21 mouse cellular contexts compared by ENCODE assay signal in genomic region chr7:84336580-84336886, GRCm38 (mm10).
A peak's percentile ranks its signal among the peaks of the same experiment; 100 is the strongest.
DNase-seq lines count a peak whose midpoint lies in the region; ATAC-seq and TF ChIP-seq lines count a peak whose summit lies in the region.
"Had no signal": no experiment of that assay in that cellular context is flagged by ENCODE, and none has a peak within 500 bp of the region (broad histone marks: within the 10 kb centered on the region; RNA-seq: fewer than 3 reads in every experiment).

No protein-coding gene starts in this region.

- WGBS in heart, embryonic 12.5 days, result 11% methylated on average over 2 of the region's 2 CpGs
- WGBS in limb, embryonic 13.5 days, result 36% methylated on average over 2 of the region's 2 CpGs
- 86% methylated on average over 2 of the region's 2 CpGs for WGBS in limb, embryonic 10.5 days
- WGBS in midbrain, embryonic 14.5 days, result 54% methylated on average over 2 of the region's 2 CpGs
- WGBS in midbrain, embryonic 11.5 days, result 83% methylated on average over 2 of the region's 2 CpGs

- H3K4me3 ChIP-seq in heart, embryonic 12.5 days, result no peak overlapping the region
- H3K4me3 ChIP-seq in limb, embryonic 13.5 days, result no peak overlapping the region
- no peak overlapping the region for H3K4me3 ChIP-seq in limb, embryonic 10.5 days
- no peak overlapping the region for H3K4me3 ChIP-seq in midbrain, embryonic 14.5 days (replicated peaks; ENCODE audit: low read depth, low read length)
- no peak overlapping the region for H3K4me3 ChIP-seq in midbrain, embryonic 11.5 days (ENCODE audit: low read depth, low read length)
- no peak overlapping the region for H3K4me3 ChIP-seq in embryonic fibroblast, embryonic 13.5 days (ENCODE audit: insufficient read depth, low read length)
- H3K4me3 ChIP-seq: forebrain, embryonic 10.5 days; gastrocnemius, adult 2 months; hindbrain, embryonic 15.5 days; intestine, embryonic 15.5 days; liver, embryonic 12.5 days; midbrain, embryonic 12.5 days; neural tube, embryonic 13.5 days had no signal

- H3K9me3 ChIP-seq in heart, embryonic 12.5 days (replicated peaks), result no peaks in the 10 kb centered on the region
- no peaks in the 10 kb centered on the region for H3K9me3 ChIP-seq in limb, embryonic 13.5 days
- no peaks in the 10 kb centered on the region for H3K9me3 ChIP-seq in limb, embryonic 10.5 days (replicated peaks)
- no peaks in the 10 kb centered on the region for H3K9me3 ChIP-seq in midbrain, embryonic 14.5 days (ENCODE audit: control insufficient read depth, low read length)
- H3K9me3 ChIP-seq in midbrain, embryonic 11.5 days (ENCODE audit: control insufficient read depth, low read length), result no peaks in the 10 kb centered on the region
- H3K9me3 ChIP-seq: forebrain, embryonic 10.5 days; hindbrain, embryonic 15.5 days; intestine, embryonic 15.5 days; liver, embryonic 12.5 days; midbrain, embryonic 12.5 days; neural tube, embryonic 13.5 days had no signal

- TF ChIP-seq POLR2A in embryonic fibroblast, embryonic 13.5 days (IDR thresholded peaks at IDR 0.05; ENCODE audit: low read depth, low read length), result no peak

- H3K27ac ChIP-seq in heart, embryonic 12.5 days (ENCODE audit: poor library complexity, severe bottlenecking), result peak overlapping the region; percentile 42
- no peak overlapping the region for H3K27ac ChIP-seq in limb, embryonic 13.5 days
- H3K27ac ChIP-seq in limb, embryonic 10.5 days, result no peak overlapping the region
- no peak overlapping the region for H3K27ac ChIP-seq in midbrain, embryonic 14.5 days (replicated peaks; ENCODE audit: low read depth, low read length)
- no peak overlapping the region for H3K27ac ChIP-seq in midbrain, embryonic 11.5 days (ENCODE audit: low read depth, low read length)
- H3K27ac ChIP-seq in embryonic fibroblast, embryonic 13.5 days (ENCODE audit: insufficient read depth, low read length), result peak overlapping the region; percentile 91
- H3K27ac ChIP-seq: forebrain, embryonic 10.5 days; hindbrain, embryonic 15.5 days; intestine, embryonic 15.5 days; liver, embryonic 12.5 days; midbrain, embryonic 12.5 days had no signal

- DNase-seq in heart, postnatal 14 days, result no peak
- no peak for DNase-seq in limb, embryonic 10.5 days (ENCODE audit: low spot score)
- DNase-seq in midbrain, embryonic 14.5 days, result peak; percentile 18
- no peak for DNase-seq in midbrain, embryonic 11.5 days (ENCODE audit: low spot score, missing footprints)
- no peak for DNase-seq in cerebellum, postnatal 14 days
- DNase-seq: adrenal gland, postnatal 25 days; B cell, adult 2 months; cerebellum, adult 18-20 months; gastrocnemius, adult 2 months; kidney, adult 9 months; kidney, postnatal 25 days; thymus, postnatal 4 days had no signal

- intact Hi-C loops in heart, postnatal 14 days (cut with DNase I), result no loop called here

- 0 out of 2 replicates have a peak, but pooled peaks have one; percentile 47 for ATAC-seq in heart, embryonic 12.5 days (ENCODE audit: insufficient number of reproducible peaks, low FRiP score)
- peak; percentile 72; the same call in 1 of the 2 replicates for ATAC-seq in limb, embryonic 13.5 days (ENCODE audit: low FRiP score, low read depth)
- no peak for ATAC-seq in midbrain, embryonic 14.5 days (ENCODE audit: low FRiP score, low TSS enrichment)
- no peak for ATAC-seq in midbrain, embryonic 11.5 days (ENCODE audit: low FRiP score)
- ATAC-seq: intestine, embryonic 15.5 days; liver, embryonic 12.5 days had no signal

- H3K36me3 ChIP-seq in heart, embryonic 12.5 days, result no peaks in the 10 kb centered on the region
- H3K36me3 ChIP-seq in limb, embryonic 13.5 days, result peaks cover 6% of the 10 kb centered on the region; the same call in 1 of the 2 replicates
- H3K36me3 ChIP-seq in limb, embryonic 10.5 days, result peaks cover 9% of the 10 kb centered on the region; the same call in 1 of the 2 replicates
- peaks cover 19% of the 10 kb centered on the region for H3K36me3 ChIP-seq in midbrain, embryonic 14.5 days (ENCODE audit: control insufficient read depth, insufficient read depth, low read length)
- peaks cover 2% of the 10 kb centered on the region; the same call in 1 of the 2 replicates for H3K36me3 ChIP-seq in midbrain, embryonic 11.5 days (ENCODE audit: control insufficient read depth, insufficient read depth, low read length)
- H3K36me3 ChIP-seq: intestine, embryonic 15.5 days; liver, embryonic 12.5 days had no signal

- peaks cover 60% of the 10 kb centered on the region for H3K4me1 ChIP-seq in heart, embryonic 12.5 days (replicated peaks)
- H3K4me1 ChIP-seq in limb, embryonic 13.5 days, result peaks cover 24% of the 10 kb centered on the region
- H3K4me1 ChIP-seq in limb, embryonic 10.5 days, result peaks cover 5% of the 10 kb centered on the region; the same call in 1 of the 2 replicates
- no peaks in the 10 kb centered on the region; the same call in 1 of the 2 replicates for H3K4me1 ChIP-seq in midbrain, embryonic 14.5 days (ENCODE audit: control insufficient read depth, insufficient read depth, low read length)
- H3K4me1 ChIP-seq in midbrain, embryonic 11.5 days (ENCODE audit: control insufficient read depth, insufficient read depth, low read length), result no peaks in the 10 kb centered on the region
- H3K4me1 ChIP-seq in embryonic fibroblast, embryonic 13.5 days (ENCODE audit: control insufficient read depth, insufficient read depth, low read length), result peaks cover 54% of the 10 kb centered on the region
- H3K4me1 ChIP-seq: liver, embryonic 12.5 days had no signal

- H3K4me2 ChIP-seq in heart, embryonic 12.5 days, result no peak overlapping the region
- no peak overlapping the region for H3K4me2 ChIP-seq in limb, embryonic 13.5 days (replicated peaks)
- no peak overlapping the region for H3K4me2 ChIP-seq in midbrain, embryonic 14.5 days (ENCODE audit: low read length)
- H3K4me2 ChIP-seq in midbrain, embryonic 11.5 days, result no peak overlapping the region
- H3K4me2 ChIP-seq: hindbrain, embryonic 15.5 days; intestine, embryonic 15.5 days; liver, embryonic 12.5 days; midbrain, embryonic 12.5 days; neural tube, embryonic 13.5 days had no signal

- TF ChIP-seq CTCF in embryonic fibroblast, embryonic 13.5 days (IDR thresholded peaks at IDR 0.05; ENCODE audit: borderline replicate concordance, insufficient read depth, low read length), result no peak

- no peaks in the 10 kb centered on the region for H3K27me3 ChIP-seq in heart, embryonic 12.5 days (replicated peaks)
- 0 out of 2 replicates have a peak, but pooled peaks cover 3% of the 10 kb centered on the region for H3K27me3 ChIP-seq in limb, embryonic 13.5 days
- H3K27me3 ChIP-seq in limb, embryonic 10.5 days (ENCODE audit: low read depth, poor library complexity, severe bottlenecking), result no peaks in the 10 kb centered on the region
- no peaks in the 10 kb centered on the region for H3K27me3 ChIP-seq in midbrain, embryonic 14.5 days (ENCODE audit: control insufficient read depth, insufficient read depth, low read length)
- no peaks in the 10 kb centered on the region for H3K27me3 ChIP-seq in midbrain, embryonic 11.5 days (ENCODE audit: control insufficient read depth, insufficient read depth, low read length)
- H3K27me3 ChIP-seq: hindbrain, embryonic 15.5 days; intestine, embryonic 15.5 days; liver, embryonic 12.5 days; midbrain, embryonic 12.5 days; neural tube, embryonic 13.5 days had no signal

- H3K9ac ChIP-seq in heart, embryonic 12.5 days, result no peak overlapping the region
- no peak overlapping the region for H3K9ac ChIP-seq in limb, embryonic 13.5 days
- H3K9ac ChIP-seq in midbrain, embryonic 14.5 days (replicated peaks; ENCODE audit: low read length), result no peak overlapping the region
- H3K9ac ChIP-seq in midbrain, embryonic 11.5 days (ENCODE audit: low read length), result no peak overlapping the region
- H3K9ac ChIP-seq: hindbrain, embryonic 15.5 days; intestine, embryonic 15.5 days; liver, embryonic 12.5 days; midbrain, embryonic 12.5 days; neural tube, embryonic 13.5 days had no signal

Comparison
In these comparisons a context has a peak if more than half of its experiments do, and no peak if none do; other contexts are left out.
1. ATAC-seq: peak in heart, embryonic 12.5 days (single experiment) and limb, embryonic 13.5 days (single experiment); none in midbrain, embryonic 14.5 days (single experiment) and midbrain, embryonic 11.5 days (single experiment).
2. H3K27ac ChIP-seq: peak in heart, embryonic 12.5 days (single experiment) and embryonic fibroblast, embryonic 13.5 days (single experiment); none in limb, embryonic 13.5 days (single experiment), limb, embryonic 10.5 days (single experiment), midbrain, embryonic 14.5 days (single experiment) and midbrain, embryonic 11.5 days (single experiment).